8 mouse cellular contexts compared by ENCODE assay signal in the genomic region with DNA sequence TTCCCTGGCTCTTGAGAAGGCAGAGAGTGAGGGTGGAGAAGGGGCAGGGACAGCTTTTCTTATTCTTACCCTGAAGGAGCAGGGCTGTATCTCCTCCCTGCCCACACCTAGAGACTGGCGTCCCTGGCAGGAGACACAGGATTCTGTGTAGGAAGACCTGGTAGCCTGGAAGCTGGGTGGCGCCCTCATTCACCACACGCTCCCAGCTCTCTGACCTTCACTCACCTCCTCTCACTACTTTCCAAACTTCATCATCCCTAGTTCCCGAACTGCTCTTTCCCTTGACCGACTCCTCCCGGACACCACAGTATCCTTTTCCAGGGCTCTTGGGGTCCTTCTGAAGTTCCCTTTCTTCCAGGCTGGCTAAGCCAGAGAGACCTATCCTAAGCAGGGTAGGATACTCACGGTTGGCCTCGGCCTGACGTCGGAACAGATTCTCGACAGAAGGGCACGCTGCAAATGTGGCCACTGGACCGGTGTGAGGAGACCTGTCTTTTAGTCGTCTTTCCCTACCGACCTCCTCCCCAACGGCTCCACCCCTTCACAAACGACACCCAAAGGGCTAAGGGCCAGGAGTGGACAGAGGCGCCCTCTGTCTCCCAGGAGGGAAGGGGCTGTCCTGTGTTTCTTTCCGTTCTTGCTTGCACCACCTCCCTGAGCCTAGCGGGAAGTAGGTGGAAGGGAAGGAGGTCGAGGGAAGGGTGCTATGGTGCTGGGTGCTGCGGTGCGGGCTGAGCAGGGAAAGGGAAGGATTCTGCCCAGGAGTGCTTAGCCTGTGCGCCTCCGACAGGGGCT. TPM values are rescaled to one million over a fixed set of nuclear protein-coding genes. Genes with fewer than 3 reads are reported as not detected.
DNase-seq lines count a peak whose midpoint lies in the region; ATAC-seq and TF ChIP-seq lines count a peak whose summit lies in the region.

A gene (minus strand): TSS at position 597 of the 795 bp plus-strand sequence.
A gene (plus strand): TSS at position 640 of the 795 bp plus-strand sequence.

- H3ac ChIP-seq in myocyte (ENCODE audit: control insufficient read depth, insufficient read length), result peak within 1 kb of the TSS; percentile 64

- peaks cover 6% of the 10 kb centered on the region; the same call in 1 of the 2 replicates for H3K27me3 ChIP-seq in embryonic facial prominence, embryonic 14.5 days (replicated peaks; ENCODE audit: control insufficient read depth, insufficient read depth, low read length)
- H3K27me3 ChIP-seq in heart, embryonic 12.5 days (replicated peaks), result no peaks in the 10 kb centered on the region
- H3K27me3 ChIP-seq in kidney, embryonic 15.5 days, result no peaks in the 10 kb centered on the region
- H3K27me3 ChIP-seq in liver, embryonic 11.5 days (replicated peaks; ENCODE audit: control insufficient read depth, insufficient read depth, low read length), result no peaks in the 10 kb centered on the region
- no peaks in the 10 kb centered on the region for H3K27me3 ChIP-seq in myocyte (ENCODE audit: control insufficient read depth, insufficient read depth, insufficient read length)

- H3K4me1 ChIP-seq in embryonic facial prominence, embryonic 14.5 days (ENCODE audit: control insufficient read depth, insufficient read depth, low read length), result peaks cover 15% of the 10 kb centered on the region
- peaks cover 19% of the 10 kb centered on the region for H3K4me1 ChIP-seq in heart, embryonic 12.5 days (replicated peaks)
- peaks cover 27% of the 10 kb centered on the region for H3K4me1 ChIP-seq in kidney, embryonic 15.5 days
- peaks cover 13% of the 10 kb centered on the region for H3K4me1 ChIP-seq in liver, embryonic 11.5 days (replicated peaks; ENCODE audit: control insufficient read depth, insufficient read depth, low read length)

- H3K4me3 ChIP-seq in embryonic facial prominence, embryonic 14.5 days (ENCODE audit: low read depth, low read length), result peak within 1 kb of the TSS; percentile 42
- H3K4me3 ChIP-seq in heart, embryonic 12.5 days, result peak within 1 kb of the TSS; percentile 57
- H3K4me3 ChIP-seq in kidney, embryonic 15.5 days (replicated peaks), result peak within 1 kb of the TSS; percentile 45
- H3K4me3 ChIP-seq in liver, embryonic 11.5 days (ENCODE audit: low read depth, low read length), result peak within 1 kb of the TSS; percentile 46
- peak within 1 kb of the TSS; percentile 52 for H3K4me3 ChIP-seq in myocyte

- peak; percentile 37 for DNase-seq in CD4-positive helper T cell, adult 2 months (ENCODE audit: low read depth, low spot score)
- DNase-seq in embryonic facial prominence, embryonic 14.5 days (ENCODE audit: low spot score), result peak; percentile 43
- DNase-seq in liver, embryonic 11.5 days (ENCODE audit: low spot score), result peak; percentile 56
- peak; percentile 33 to 35 for DNase-seq in thymus, postnatal 36 days

- H3K9ac ChIP-seq in embryonic facial prominence, embryonic 14.5 days (ENCODE audit: low read depth, low read length), result peak within 1 kb of the TSS; percentile 57
- H3K9ac ChIP-seq in heart, embryonic 12.5 days, result peak within 1 kb of the TSS; percentile 80
- H3K9ac ChIP-seq in kidney, embryonic 15.5 days, result peak within 1 kb of the TSS; percentile 37
- peak within 1 kb of the TSS; percentile 62 for H3K9ac ChIP-seq in liver, embryonic 11.5 days (ENCODE audit: low read depth, low read length)

- H3K36me3 ChIP-seq in embryonic facial prominence, embryonic 14.5 days (ENCODE audit: control insufficient read depth, insufficient read depth, low read length), result no peaks in the 10 kb centered on the region
- H3K36me3 ChIP-seq in heart, embryonic 12.5 days, result peaks cover 9% of the 10 kb centered on the region
- peaks cover 6% of the 10 kb centered on the region for H3K36me3 ChIP-seq in kidney, embryonic 15.5 days
- H3K36me3 ChIP-seq in liver, embryonic 11.5 days (ENCODE audit: control insufficient read depth, insufficient read depth, low read length), result no peaks in the 10 kb centered on the region
- H3K36me3 ChIP-seq in myocyte (ENCODE audit: control insufficient read depth, insufficient read depth), result no peaks in the 10 kb centered on the region

- H3K27ac ChIP-seq in embryonic facial prominence, embryonic 14.5 days (replicated peaks; ENCODE audit: low read depth, low read length), result no peak within 1 kb of the TSS
- peak within 1 kb of the TSS; percentile 78 for H3K27ac ChIP-seq in heart, embryonic 12.5 days (ENCODE audit: poor library complexity, severe bottlenecking)
- peak within 1 kb of the TSS; percentile 74 for H3K27ac ChIP-seq in kidney, embryonic 15.5 days
- H3K27ac ChIP-seq in liver, embryonic 11.5 days (ENCODE audit: low read depth, low read length), result no peak within 1 kb of the TSS

- 4% methylated on average over 24 of the region's 25 CpGs for WGBS in embryonic facial prominence, embryonic 14.5 days
- 2% methylated on average over 25 of the region's 25 CpGs for WGBS in heart, embryonic 12.5 days
- 2% methylated on average over 25 of the region's 25 CpGs for WGBS in kidney, embryonic 15.5 days
- 3% methylated on average over 25 of the region's 25 CpGs for WGBS in liver, embryonic 11.5 days

- no peaks in the 10 kb centered on the region for H3K9me3 ChIP-seq in embryonic facial prominence, embryonic 14.5 days (ENCODE audit: control insufficient read depth, low read length)
- no peaks in the 10 kb centered on the region for H3K9me3 ChIP-seq in heart, embryonic 12.5 days (replicated peaks)
- H3K9me3 ChIP-seq in kidney, embryonic 15.5 days (replicated peaks), result no peaks in the 10 kb centered on the region
- no peaks in the 10 kb centered on the region for H3K9me3 ChIP-seq in liver, embryonic 11.5 days (ENCODE audit: control insufficient read depth, low read length)

- H3K4me2 ChIP-seq in embryonic facial prominence, embryonic 14.5 days (ENCODE audit: low read depth, low read length), result peak within 1 kb of the TSS; percentile 62
- H3K4me2 ChIP-seq in heart, embryonic 12.5 days, result peak within 1 kb of the TSS; percentile 83
- peak within 1 kb of the TSS; percentile 80 for H3K4me2 ChIP-seq in kidney, embryonic 15.5 days
- H3K4me2 ChIP-seq in liver, embryonic 11.5 days, result peak within 1 kb of the TSS; percentile 87
- H3K4me2 ChIP-seq in myocyte (ENCODE audit: low read depth), result peak within 1 kb of the TSS; percentile 96

- peaks cover 1% of the 10 kb centered on the region for H3K79me2 ChIP-seq in myocyte (ENCODE audit: control insufficient read depth, insufficient read depth)

- peak; percentile 66 for TF ChIP-seq POLR2A in myocyte (IDR thresholded peaks at IDR 0.05; ENCODE audit: insufficient read length, low read depth)

- peak; percentile 16 for ATAC-seq in activated CD4-positive, CD25-positive, alpha-beta regulatory T cell, adult 4 months
- ATAC-seq in embryonic facial prominence, embryonic 14.5 days (ENCODE audit: low read depth), result peak; percentile 38
- ATAC-seq in heart, embryonic 12.5 days (ENCODE audit: insufficient number of reproducible peaks, low FRiP score), result peak; percentile 69
- ATAC-seq in kidney, embryonic 15.5 days (replicated peaks; ENCODE audit: low FRiP score), result peak; percentile 57
- ATAC-seq in liver, embryonic 11.5 days (replicated peaks; ENCODE audit: low FRiP score), result peak; percentile 46

TF ChIP-seq in myocyte, 11 proteins besides CTCF, POLR2A, EP300 and RAD21:
- TF ChIP-seq MYOG (IDR thresholded peaks at IDR 0.05; ENCODE audit: control insufficient read depth in 1 of 3, insufficient read depth in 1 of 3, insufficient read length in 2 of 3, low read depth in 2 of 3) (peak in 1 of 3 experiments; percentile 16), E2F4 (IDR thresholded peaks at IDR 0.05; ENCODE audit: insufficient read depth) (no peak)

RNA-seq across cellular contexts. Expression of the first gene that starts in this region (rescaled TPM):
- polyA plus RNA-seq in activated CD4-positive, CD25-positive, alpha-beta regulatory T cell, adult 4 months (2017; shearing (Covaris generic)), result 1 to 10 TPM; 5.6 to 6.6 TPM
- 37.2 and 49.6 TPM in 2 replicates for polyA plus RNA-seq in embryonic facial prominence, embryonic 14.5 days (2014; fragmentation: Nextera tagmentation; extraction: Ambion mirVana)
- 145 and 148 TPM in 2 replicates for polyA plus RNA-seq in heart, embryonic 12.5 days (2016; fragmentation: Nextera tagmentation; extraction: Ambion mirVana)
- polyA plus RNA-seq in kidney, embryonic 15.5 days (2015; fragmentation: Nextera tagmentation; extraction: Ambion mirVana), result 79.4 and 87.1 TPM in 2 replicates
- 16.5 and 21.9 TPM in 2 replicates for polyA plus RNA-seq in liver, embryonic 11.5 days (2014; fragmentation: Nextera tagmentation; extraction: Ambion mirVana)
- 189 TPM for polyA plus RNA-seq in myocyte (2012; fragmentation: generic; extraction: Trizol)

RNA-seq across cellular contexts. Expression of the second gene that starts in this region (rescaled TPM):
- 100 to 1,000 TPM; 235 to 298 TPM for polyA plus RNA-seq in activated CD4-positive, CD25-positive, alpha-beta regulatory T cell, adult 4 months (2017; shearing (Covaris generic))
- polyA plus RNA-seq in embryonic facial prominence, embryonic 14.5 days (2014; fragmentation: Nextera tagmentation; extraction: Ambion mirVana), result 40.8 and 45.8 TPM in 2 replicates
- polyA plus RNA-seq in heart, embryonic 12.5 days (2016; fragmentation: Nextera tagmentation; extraction: Ambion mirVana), result 71.4 and 74.1 TPM in 2 replicates
- polyA plus RNA-seq in kidney, embryonic 15.5 days (2015; fragmentation: Nextera tagmentation; extraction: Ambion mirVana), result 39.8 and 40.5 TPM in 2 replicates
- 21.4 and 22.7 TPM in 2 replicates for polyA plus RNA-seq in liver, embryonic 11.5 days (2014; fragmentation: Nextera tagmentation; extraction: Ambion mirVana)
- 106 TPM for polyA plus RNA-seq in myocyte (2012; fragmentation: generic; extraction: Trizol)

Comparison
In these comparisons a context has a peak if more than half of its experiments do, and no peak if none do; other contexts are left out.
1. ATAC-seq: peak in every context shown above with its lines; median percentile 69 in heart, embryonic 12.5 days; 57 in kidney, embryonic 15.5 days; 46 in liver, embryonic 11.5 days; 38 in embryonic facial prominence, embryonic 14.5 days; 16 in activated CD4-positive, CD25-positive, alpha-beta regulatory T cell, adult 4 months.
2. H3K27ac ChIP-seq: peak in heart, embryonic 12.5 days (single experiment) and kidney, embryonic 15.5 days (single experiment); none in embryonic facial prominence, embryonic 14.5 days (single experiment) and liver, embryonic 11.5 days (single experiment).
3. Peak in every context shown above with its lines, with median percentiles within 50 percentile points of each other: DNase-seq, H3K4me2 ChIP-seq, H3K4me3 ChIP-seq and H3K9ac ChIP-seq.